Mouse (Mus musculus): ENCODE results near the gene Mindy1.

GRCm38 (mm10) chr3:95331528-95331927 lies 50.4 kb downstream of the Mindy1 start:
- TF ChIP-seq CTCF (IDR thresholded peaks at IDR 0.05; ENCODE audit: borderline replicate concordance, insufficient read depth, low read depth, low read length) (no peak), POLR2A (IDR thresholded peaks at IDR 0.05; ENCODE audit: borderline replicate concordance, insufficient read depth, low read length) (no peak)

All from cerebellum, adult 2 months (tissue).